Mouse (Mus musculus) bone marrow, adult 2 months (tissue): ENCODE measurements around the gene Olfr1354. TPM values are rescaled to one million over a fixed set of nuclear protein-coding genes. Genes with fewer than 3 reads are reported as not detected.
"Not testable (repeated sequence)": the region's sequence is repeated elsewhere in the genome, so short reads cannot be mapped to it uniquely, and the experiment has no call there.

Experiments used
- H3K27ac ChIP-seq: fragments of 200-500 bp; 2 replicates; pipeline ENCODE4 v1.5.1; 2012; ENCODE audit warnings: low read depth, mild to moderate bottlenecking, control low read depth, inconsistent platforms, low read length; ENCODE audit not compliant: control insufficient read depth, poor library complexity, insufficient read depth
- H3K4me1 ChIP-seq: fragments of 200-500 bp; 2 replicates; pipeline ENCODE4 v1.6.1; 2011; ENCODE audit warnings: low read length; ENCODE audit not compliant: control insufficient read depth, insufficient read depth
- H3K4me3 ChIP-seq: fragments of 200-500 bp; replicated peaks from 2 replicates; pipeline ENCODE3; 2011; ENCODE audit warnings: mild to moderate bottlenecking, low read depth, low read length, control low read depth; ENCODE audit not compliant: control insufficient read depth
- CTCF ChIP-seq: fragments of 200-500 bp; IDR thresholded peaks from 2 replicates; pipeline ENCODE4 v1.5.1; 2011; ENCODE audit warnings: low read length, control low read depth; ENCODE audit not compliant: control insufficient read depth, insufficient read depth
- POLR2A ChIP-seq: fragments of 200-500 bp; IDR thresholded peaks from 2 replicates; pipeline ENCODE4 v1.6.1; 2011; ENCODE audit warnings: low read depth, mild to moderate bottlenecking, control low read depth, low read length, borderline replicate concordance; ENCODE audit not compliant: control insufficient read depth
- WGBS: fragments of 180-500 bp; shearing (Covaris S2); methylation state at CpG from one replicate; pipeline ENCODE4 v1.1.7; 2018; 5-methylcytosine and 5-hydroxymethylcytosine counted together
- polyA plus RNA-seq: library from polyadenylated mRNA; stranded (reverse); fragments of >200 nt; gene quantifications from 2 replicates; pipeline ENCODE4 v1.2.4, GENCODE M21; 2011; ENCODE audit warnings: low replicate concordance; ENCODE audit not compliant: missing spikeins, insufficient read depth, insufficient read length

Olfr1354 gene
- polyA plus RNA-seq: not detected in 2 replicates

DNA sequence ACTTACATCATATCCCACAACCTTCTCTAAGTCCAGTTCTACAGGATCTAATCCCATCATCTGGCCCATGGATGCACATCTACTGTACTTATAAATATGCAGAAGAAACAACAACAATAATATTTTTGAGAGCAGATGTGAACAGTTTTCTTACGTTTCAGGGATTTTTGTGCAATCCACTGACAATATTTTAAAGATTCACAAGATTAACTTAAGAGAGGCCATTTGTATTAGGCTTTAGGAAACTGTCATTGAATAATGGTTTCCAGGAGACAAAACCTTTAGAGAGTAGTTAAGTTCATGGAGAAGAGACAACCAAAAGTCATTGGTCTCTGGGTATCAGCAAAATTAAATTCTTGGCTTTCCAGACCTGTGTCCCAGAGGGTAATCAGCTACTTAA, at the start of gene Olfr1354:
Gene Olfr1354, plus strand, starts transcription at position 301 of the 400 bp plus-strand sequence.
- H3K27ac ChIP-seq, H3K4me3 ChIP-seq, H3K4me1 ChIP-seq: not testable (repeated sequence)
- 77% methylated on average over 1 of the region's 1 CpGs for WGBS

DNA sequence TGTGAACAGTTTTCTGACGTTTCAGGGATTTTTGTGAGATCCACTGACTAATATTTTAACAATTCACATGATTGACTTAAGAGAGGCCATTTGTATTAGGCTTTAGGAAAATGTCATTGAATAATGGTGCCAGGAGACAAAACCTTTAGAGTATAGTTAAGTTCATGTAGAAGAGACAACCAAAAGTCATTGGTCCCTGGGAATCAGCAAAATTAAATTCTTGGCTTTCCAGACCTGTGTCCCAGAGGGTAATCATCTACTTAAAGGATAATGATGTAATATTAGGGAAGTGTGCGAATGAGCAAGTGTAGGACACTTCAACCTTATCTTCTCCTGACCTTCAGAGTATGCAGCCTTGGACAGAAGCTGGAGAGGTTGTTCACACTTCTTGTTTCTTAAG, 37.7 kb upstream of the Olfr1354 start, which contains the start of gene Olfr1355:
Gene Olfr1355, plus strand, starts transcription at position 301 of the 400 bp plus-strand sequence.
- WGBS: 55% methylated on average over 2 of the region's 2 CpGs

GRCm38 (mm10) chr10:78950336-78950735, 37.4 kb downstream of the Olfr1354 start, which contains the start of gene Olfr8:
Olfr8 (plus strand) TSS chr10:78950636.
- 77% methylated on average over 1 of the region's 1 CpGs for WGBS
- not testable (repeated sequence) for H3K4me1 ChIP-seq

More for the DNA sequence above, 37.7 kb upstream of the Olfr1354 start, which contains the start of gene Olfr1355:
- H3K4me3 ChIP-seq: no peak within 1 kb of the TSS
- H3K27ac ChIP-seq: no peak within 1 kb of the TSS
- H3K4me1 ChIP-seq: no peaks in the 10 kb centered on the region
- TF ChIP-seq CTCF: no peak
- TF ChIP-seq POLR2A: no peak

GRCm38 (mm10) chr10:78963009-78963408, 50.0 kb downstream of the Olfr1354 start, which contains the start of gene Olfr1353:
Olfr1353 (plus strand) TSS chr10:78963309.
- H3K4me1 ChIP-seq, H3K4me3 ChIP-seq, H3K27ac ChIP-seq: not testable (repeated sequence)

More at GRCm38 (mm10) chr10:78950336-78950735, 37.4 kb downstream of the Olfr1354 start, which contains the start of gene Olfr8:
- not testable (repeated sequence) for H3K27ac ChIP-seq, H3K4me3 ChIP-seq

Other genes starting within 250 kb of the Olfr1354 start
- gene Casp14, start 194.9 kb upstream of the Olfr1354 start, polyA plus RNA-seq: not detected in 2 replicates
- gene Ccdc105, start 160.1 kb upstream of the Olfr1354 start, polyA plus RNA-seq: not detected in 2 replicates
- 1.2 TPM in 1 of 2 replicates, not detected in the other for gene Slc1a6, start 132.7 kb upstream of the Olfr1354 start, polyA plus RNA-seq
- gene Olfr1356, start 61.0 kb upstream of the Olfr1354 start, polyA plus RNA-seq: not detected in 2 replicates
- gene Olfr1355, start 37.6 kb upstream of the Olfr1354 start, polyA plus RNA-seq: not detected in 2 replicates
- not detected in 2 replicates for gene Olfr8, start 37.5 kb downstream of the Olfr1354 start, polyA plus RNA-seq
- gene Olfr1353, start 50.1 kb downstream of the Olfr1354 start, polyA plus RNA-seq: not detected in 2 replicates
- gene Olfr1352, start 67.9 kb downstream of the Olfr1354 start, polyA plus RNA-seq: not detected in 2 replicates
- not detected in 2 replicates for gene Olfr1351, start 99.3 kb downstream of the Olfr1354 start, polyA plus RNA-seq
- not detected in 2 replicates for gene Olfr57, start 115.6 kb downstream of the Olfr1354 start, polyA plus RNA-seq
- gene 2610008E11Rik, start 184.4 kb downstream of the Olfr1354 start, polyA plus RNA-seq: 5.5 and 6.4 TPM in 2 replicates
- gene Vmn2r80, start 235.6 kb downstream of the Olfr1354 start, polyA plus RNA-seq: not detected in 2 replicates